Mouse (Mus musculus) embryonic fibroblast, embryonic 13.5 days (primary cell): ENCODE results near the gene Tnfrsf18. TPM values are rescaled to one million over a fixed set of nuclear protein-coding genes. Genes with fewer than 3 reads are reported as not detected.

Source experiments
- H3K27ac ChIP-seq: 2 replicates; pipeline ENCODE4 v1.5.1; 2012; ENCODE audit warnings: low read length, control low read depth, inconsistent platforms; ENCODE audit not compliant: insufficient read depth
- H3K4me1 ChIP-seq: 2 replicates; pipeline ENCODE4 v1.6.1; 2011; ENCODE audit warnings: low read length; ENCODE audit not compliant: control insufficient read depth, insufficient read depth
- H3K4me3 ChIP-seq: 2 replicates; pipeline ENCODE4 v1.5.1; 2011; ENCODE audit warnings: mild to moderate bottlenecking, control low read depth, low read length; ENCODE audit not compliant: insufficient read depth
- CTCF ChIP-seq: IDR thresholded peaks from 2 replicates; pipeline ENCODE4 v1.5.1; 2011; ENCODE audit warnings: mild to moderate bottlenecking, control low read depth, low read length, moderate library complexity, borderline replicate concordance; ENCODE audit not compliant: insufficient read depth
- POLR2A ChIP-seq: IDR thresholded peaks from 2 replicates; pipeline ENCODE4 v1.6.1; 2011; ENCODE audit warnings: low read depth, mild to moderate bottlenecking, control low read depth, low read length, moderate library complexity
- polyA plus RNA-seq: library from polyadenylated mRNA; stranded (reverse); fragments of >200 nt; gene quantifications from 2 replicates; pipeline ENCODE4 v1.2.4, GENCODE M21; 2011; ENCODE audit warnings: low read depth; ENCODE audit not compliant: missing spikeins, insufficient read length

Gene Tnfrsf18
- polyA plus RNA-seq, 1 experiment, result not detected

- TF ChIP-seq CTCF (no peak), POLR2A (peak; percentile 81)
- 0 out of 2 replicates have a peak, but pooled peaks cover 4% of the 10 kb centered on the region for H3K4me1 ChIP-seq
- H3K4me3 ChIP-seq, result peak overlapping the region; percentile 49
- H3K27ac ChIP-seq, result peak overlapping the region; percentile 74
Observed at GRCm38 (mm10) chr4:156031593-156032391, 5.8 kb downstream of the Tnfrsf18 start.

DNA sequence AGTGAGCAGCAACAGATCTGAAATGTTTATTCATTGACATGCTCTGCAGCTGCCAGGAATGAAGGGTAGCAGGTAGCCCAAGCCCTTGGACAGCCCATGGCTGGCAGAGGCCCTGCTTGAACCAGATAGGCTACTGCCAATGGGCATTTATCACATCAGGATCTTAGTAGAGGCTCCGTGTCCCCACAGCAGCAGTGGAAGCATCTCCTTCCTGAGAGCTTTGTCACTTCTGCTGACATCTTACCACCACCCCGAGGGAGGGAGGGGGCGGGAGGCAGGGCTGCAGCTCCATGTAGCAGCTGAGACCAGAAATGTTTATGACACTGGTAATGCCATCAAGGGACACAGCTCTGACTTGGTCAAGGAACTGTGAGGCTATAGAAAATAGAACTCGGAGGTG is 6.9 kb downstream of the Tnfrsf18 start:
- Histone ChIP-seq H3K4me3 (no peak overlapping the region), H3K27ac (peak overlapping the region; percentile 74), H3K4me1 (0 out of 2 replicates have a peak, but pooled peaks cover 4% of the 10 kb centered on the region)
- no peak for TF ChIP-seq POLR2A
- no peak for TF ChIP-seq CTCF

DNA sequence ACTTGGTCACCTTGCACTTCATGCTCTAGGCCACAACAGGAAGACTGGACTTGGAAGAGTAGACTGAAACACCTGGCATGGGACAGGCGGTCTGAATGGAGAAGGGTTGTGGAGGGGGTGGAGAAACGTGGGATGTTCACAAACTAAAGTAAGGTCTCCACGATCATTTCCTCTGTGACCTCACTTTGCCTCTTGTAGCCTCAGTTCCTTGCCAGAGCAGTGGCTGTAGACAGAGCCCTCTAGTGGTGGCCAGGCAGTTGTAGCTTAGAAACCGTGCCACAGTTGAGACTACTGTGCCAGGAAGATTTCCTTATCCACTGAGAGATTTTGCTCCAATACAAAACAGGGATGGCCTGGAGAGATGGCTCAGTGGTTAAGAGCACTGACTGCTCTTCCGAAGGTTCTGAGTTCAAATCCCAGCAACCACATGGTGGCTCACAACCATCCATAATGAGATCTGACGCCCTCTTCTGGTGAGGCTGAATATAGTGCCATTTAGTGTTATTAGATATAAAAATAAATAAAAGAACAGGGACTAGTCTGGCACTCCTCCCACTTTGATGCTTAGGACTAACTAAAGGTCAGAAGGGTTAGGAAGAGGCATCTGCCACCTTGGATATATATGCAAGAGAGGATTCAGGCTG is 7.6 kb downstream of the Tnfrsf18 start:
- Histone ChIP-seq H3K4me3 (no peak overlapping the region), H3K27ac (no peak overlapping the region), H3K4me1 (0 out of 2 replicates have a peak, but pooled peaks cover 4% of the 10 kb centered on the region)
- TF ChIP-seq CTCF (peak; percentile 46; the same call in 1 of the 2 replicates), POLR2A (no peak)

GRCm38 (mm10) chr4:156034301-156034700 is 8.3 kb downstream of the Tnfrsf18 start:
- H3K27ac ChIP-seq, result no peak overlapping the region
- TF ChIP-seq CTCF (no peak), POLR2A (no peak)
- H3K4me1 ChIP-seq, result 0 out of 2 replicates have a peak, but pooled peaks cover 4% of the 10 kb centered on the region
- no peak overlapping the region for H3K4me3 ChIP-seq

DNA sequence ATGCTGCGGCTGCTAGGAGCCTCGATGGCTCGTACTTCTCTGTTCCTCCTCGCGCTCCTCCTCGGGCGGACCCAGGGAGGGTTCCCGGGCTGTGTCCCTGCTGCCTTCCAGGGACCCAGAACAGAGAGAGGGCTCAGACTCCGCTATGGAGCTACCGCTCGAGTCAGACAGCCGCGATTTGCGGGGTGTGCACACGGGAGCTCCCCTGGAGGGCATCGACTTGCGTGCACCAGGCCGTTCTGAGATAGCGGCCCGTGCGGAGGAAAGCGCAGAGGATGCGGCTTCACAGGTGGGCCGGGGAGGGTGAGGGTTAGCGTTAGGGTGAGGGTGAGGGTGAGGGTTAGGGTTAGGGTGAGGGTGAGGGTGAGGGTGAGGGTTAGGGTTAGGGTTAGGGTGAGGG is 8.9 kb downstream of the Tnfrsf18 start:
- Histone ChIP-seq H3K4me1 (0 out of 2 replicates have a peak, but pooled peaks cover 4% of the 10 kb centered on the region), H3K4me3 (no peak overlapping the region), H3K27ac (no peak overlapping the region)
- TF ChIP-seq POLR2A, result no peak
- TF ChIP-seq CTCF, result no peak

- Histone ChIP-seq H3K27ac (no peak overlapping the region), H3K4me1 (no peaks in the 10 kb centered on the region), H3K4me3 (no peak overlapping the region)
- TF ChIP-seq POLR2A (no peak), CTCF (no peak)
Observed at GRCm38 (mm10) chr4:156044754-156045153, 18.8 kb downstream of the Tnfrsf18 start.

DNA sequence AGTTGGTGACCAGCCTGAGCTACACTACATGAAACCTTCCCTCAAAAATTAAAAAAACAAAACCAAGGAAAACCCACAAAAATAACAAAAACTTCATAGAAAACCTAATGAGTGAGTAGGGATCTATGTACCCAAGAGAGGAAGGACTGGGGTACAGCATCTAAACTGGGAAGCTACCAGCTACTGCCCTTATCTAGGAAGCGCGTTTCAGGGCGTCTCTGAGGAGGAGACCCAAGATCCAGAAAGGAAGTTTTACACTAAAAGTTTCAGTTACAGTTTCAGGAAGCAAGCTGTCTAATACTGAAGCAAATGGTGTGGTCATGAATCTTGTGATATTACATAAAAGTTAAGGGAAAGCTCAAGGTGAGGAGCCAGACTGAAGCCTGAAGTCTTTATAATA is 23.8 kb downstream of the Tnfrsf18 start:
- Histone ChIP-seq H3K4me1 (no peaks in the 10 kb centered on the region), H3K27ac (no peak overlapping the region), H3K4me3 (no peak overlapping the region)
- no peak for TF ChIP-seq POLR2A

GRCm38 (mm10) chr4:156050391-156050980 is 24.5 kb downstream of the Tnfrsf18 start:
- TF ChIP-seq CTCF (no peak), POLR2A (no peak)
- H3K4me3 ChIP-seq, result no peak overlapping the region
- H3K4me1 ChIP-seq, result no peaks in the 10 kb centered on the region
- no peak overlapping the region for H3K27ac ChIP-seq

GRCm38 (mm10) chr4:156053113-156053512 is 27.1 kb downstream of the Tnfrsf18 start:
- H3K4me1 ChIP-seq, result no peaks in the 10 kb centered on the region
- TF ChIP-seq CTCF (no peak), POLR2A (no peak)
- H3K27ac ChIP-seq, result no peak overlapping the region
- no peak overlapping the region for H3K4me3 ChIP-seq

GRCm38 (mm10) chr4:156054130-156054529 is 28.2 kb downstream of the Tnfrsf18 start:
- Histone ChIP-seq H3K4me3 (no peak overlapping the region), H3K27ac (no peak overlapping the region), H3K4me1 (no peaks in the 10 kb centered on the region)
- no peak for TF ChIP-seq POLR2A
- no peak for TF ChIP-seq CTCF

GRCm38 (mm10) chr4:156054606-156055005 is 28.6 kb downstream of the Tnfrsf18 start:
- Histone ChIP-seq H3K4me1 (no peaks in the 10 kb centered on the region), H3K27ac (no peak overlapping the region), H3K4me3 (no peak overlapping the region)
- TF ChIP-seq CTCF (no peak), POLR2A (no peak)
